Mouse (Mus musculus): ENCODE measurements around the gene Dgkz. TPM values are rescaled to one million over a fixed set of nuclear protein-coding genes. Genes with fewer than 3 reads are reported as not detected.

Dgkz gene
- polyA plus RNA-seq, 1 experiment from 2014 or later: 36.3 TPM

Other genes with a start within 250 kb of the Dgkz start
- gene Ambra1, start 245.7 kb downstream of the Dgkz start, polyA plus RNA-seq (2016; fragmentation: Nextera tagmentation; extraction: Ambion mirVana): 21.9 and 25.7 TPM in 2 replicates
- gene Chrm4, start 48.6 kb downstream of the Dgkz start, polyA plus RNA-seq (2016; fragmentation: Nextera tagmentation; extraction: Ambion mirVana): 0.48 and 0.95 TPM in 2 replicates
- gene Mdk, start 43.6 kb downstream of the Dgkz start, polyA plus RNA-seq (2016; fragmentation: Nextera tagmentation; extraction: Ambion mirVana): 1,375 and 1,717 TPM in 2 replicates
- gene Gm9821, start 30.2 kb downstream of the Dgkz start, polyA plus RNA-seq (2016; fragmentation: Nextera tagmentation; extraction: Ambion mirVana): 0.18 and 0.25 TPM in 2 replicates
- gene Creb3l1, start 48.6 kb upstream of the Dgkz start, polyA plus RNA-seq (2016; fragmentation: Nextera tagmentation; extraction: Ambion mirVana): 1.00 and 1.9 TPM in 2 replicates
- gene Phf21a, start 117.3 kb upstream of the Dgkz start, polyA plus RNA-seq (2016; fragmentation: Nextera tagmentation; extraction: Ambion mirVana): 35.3 and 38.1 TPM in 2 replicates